In genomic region chrX:71053246-71053645, GRCm38 (mm10) we compare ENCODE assay signal across 10 mouse cellular contexts. TPM values are rescaled to one million over a fixed set of nuclear protein-coding genes. Genes with fewer than 3 reads are reported as not detected.
A peak's percentile ranks its signal among the peaks of the same experiment; 100 is the strongest.
DNase-seq lines count a peak whose midpoint lies in the region; ATAC-seq and TF ChIP-seq lines count a peak whose summit lies in the region.
"Had no signal": no experiment of that assay in that cellular context is flagged by ENCODE, and none has a peak within 500 bp of the region (broad histone marks: within the 10 kb centered on the region; RNA-seq: fewer than 3 reads in every experiment).

No protein-coding gene starts in this region.

- H3K9ac ChIP-seq in heart, postnatal 0 days (replicated peaks; ENCODE audit: low read depth, low read length) = no peak overlapping the region
- no peak overlapping the region for H3K9ac ChIP-seq in heart, adult 2 months (ENCODE audit: low read depth, low read length)
- H3K9ac ChIP-seq in forebrain, embryonic 14.5 days (ENCODE audit: low read length) = no peak overlapping the region; the same call in 1 of the 2 replicates
- no peak overlapping the region for H3K9ac ChIP-seq in hindbrain, embryonic 15.5 days
- H3K9ac ChIP-seq in neural tube, embryonic 15.5 days (replicated peaks) = no peak overlapping the region; the same call in 1 of the 2 replicates

- H3K27ac ChIP-seq in heart, postnatal 0 days (ENCODE audit: low read depth) = 0 out of 2 replicates have a peak overlapping the region, but pooled peaks have one; percentile 7
- no peak overlapping the region; the same call in 1 of the 2 replicates for H3K27ac ChIP-seq in heart, adult 2 months
- H3K27ac ChIP-seq in forebrain, embryonic 14.5 days (ENCODE audit: low read depth, low read length) = peak overlapping the region; percentile 55; the same call in 1 of the 2 replicates
- no peak overlapping the region for H3K27ac ChIP-seq in hindbrain, embryonic 15.5 days (replicated peaks)
- no peak overlapping the region for H3K27ac ChIP-seq in neural tube, embryonic 15.5 days (replicated peaks)

- peak overlapping the region; percentile 84 for H3K4me2 ChIP-seq in heart, postnatal 0 days (ENCODE audit: low read depth, low read length)
- peak overlapping the region; percentile 65 for H3K4me2 ChIP-seq in forebrain, embryonic 14.5 days (ENCODE audit: low read length)
- H3K4me2 ChIP-seq in hindbrain, embryonic 15.5 days = peak overlapping the region; percentile 77
- H3K4me2 ChIP-seq in neural tube, embryonic 15.5 days = peak overlapping the region; percentile 70

- intact Hi-C loops in heart, adult 2 months (cut with DNase I) = loop anchor here (2.0 to 10.0 kb wide), 9 partner anchors 34 to 471 kb away; no protein-coding TSS in a partner anchor

- no peaks in the 10 kb centered on the region for H3K79me2 ChIP-seq in heart, adult 2 months (replicated peaks; ENCODE audit: control insufficient read depth, insufficient read depth, low read length)

- no peak for ATAC-seq in heart, postnatal 0 days (ENCODE audit: insufficient read depth, low read depth)
- ATAC-seq in forebrain, embryonic 14.5 days = no peak
- no peak for ATAC-seq in hindbrain, embryonic 15.5 days (ENCODE audit: low FRiP score, low read depth)
- no peak for ATAC-seq in neural tube, embryonic 15.5 days (ENCODE audit: low FRiP score)
- no peak for ATAC-seq in granulocyte monocyte progenitor cell, adult 5-6 weeks (replicated peaks; ENCODE audit: poor library complexity, severe bottlenecking)

- TF ChIP-seq POLR2A in heart, adult 2 months (IDR thresholded peaks at IDR 0.05; ENCODE audit: insufficient read depth, low read depth, low read length) = no peak

- no peak for DNase-seq in heart, postnatal 0 days (ENCODE audit: low spot score)
- no peak for DNase-seq in heart, adult 2 months
- peak; percentile 27 for DNase-seq in forebrain, embryonic 14.5 days (ENCODE audit: low spot score)
- DNase-seq in frontal cortex, postnatal 25 days (ENCODE audit: low spot score in 2 of 2) = no peak
- DNase-seq: gastrocnemius, postnatal 25 days; kidney, adult 11 months had no signal

- 49% methylated on average over 5 of the region's 5 CpGs for WGBS in heart, postnatal 0 days
- 35% methylated on average over 5 of the region's 5 CpGs for WGBS in heart, adult 2 months
- 40% methylated on average over 5 of the region's 5 CpGs for WGBS in forebrain, embryonic 14.5 days
- 35% methylated on average over 5 of the region's 5 CpGs for WGBS in hindbrain, embryonic 15.5 days
- WGBS in neural tube, embryonic 15.5 days = 37% methylated on average over 5 of the region's 5 CpGs

- no peaks in the 10 kb centered on the region for H3K36me3 ChIP-seq in heart, postnatal 0 days (replicated peaks; ENCODE audit: control insufficient read depth, insufficient read depth, low read length)
- H3K36me3 ChIP-seq in heart, adult 2 months (ENCODE audit: control insufficient read depth, insufficient read depth, low read length) = no peaks in the 10 kb centered on the region
- no peaks in the 10 kb centered on the region for H3K36me3 ChIP-seq in forebrain, embryonic 14.5 days (ENCODE audit: control insufficient read depth, insufficient read depth, low read length)
- H3K36me3 ChIP-seq in hindbrain, embryonic 15.5 days = no peaks in the 10 kb centered on the region
- no peaks in the 10 kb centered on the region for H3K36me3 ChIP-seq in neural tube, embryonic 15.5 days

- H3K4me3 ChIP-seq in heart, postnatal 0 days (ENCODE audit: low read depth, low read length) = no peak overlapping the region
- no peak overlapping the region for H3K4me3 ChIP-seq in heart, adult 2 months
- H3K4me3 ChIP-seq in forebrain, embryonic 14.5 days (ENCODE audit: low read depth, low read length) = peak overlapping the region; percentile 9; the same call in 1 of the 2 replicates
- 0 out of 2 replicates have a peak overlapping the region, but pooled peaks have one; percentile 54 for H3K4me3 ChIP-seq in hindbrain, embryonic 15.5 days
- H3K4me3 ChIP-seq in neural tube, embryonic 15.5 days (replicated peaks) = 0 out of 2 replicates have a peak overlapping the region, but pooled peaks have one; percentile 1

- H3K27me3 ChIP-seq in heart, postnatal 0 days (ENCODE audit: control insufficient read depth, insufficient read depth, low read length) = no peaks in the 10 kb centered on the region
- no peaks in the 10 kb centered on the region for H3K27me3 ChIP-seq in heart, adult 2 months (ENCODE audit: control insufficient read depth, insufficient read depth, low read length)
- no peaks in the 10 kb centered on the region for H3K27me3 ChIP-seq in forebrain, embryonic 14.5 days (replicated peaks; ENCODE audit: control insufficient read depth, insufficient read depth, low read length)
- H3K27me3 ChIP-seq in hindbrain, embryonic 15.5 days = no peaks in the 10 kb centered on the region
- H3K27me3 ChIP-seq in neural tube, embryonic 15.5 days (replicated peaks) = no peaks in the 10 kb centered on the region

- H3K9me3 ChIP-seq in heart, postnatal 0 days (replicated peaks; ENCODE audit: control insufficient read depth, low read length) = no peaks in the 10 kb centered on the region
- H3K9me3 ChIP-seq in forebrain, embryonic 14.5 days (replicated peaks; ENCODE audit: control insufficient read depth, low read length) = no peaks in the 10 kb centered on the region
- no peaks in the 10 kb centered on the region for H3K9me3 ChIP-seq in hindbrain, embryonic 15.5 days
- H3K9me3 ChIP-seq in neural tube, embryonic 15.5 days (replicated peaks) = no peaks in the 10 kb centered on the region

- TF ChIP-seq CTCF in heart, postnatal 0 days (IDR thresholded peaks at IDR 0.05; ENCODE audit: low read depth) = no peak
- no peak for TF ChIP-seq CTCF in heart, adult 2 months (IDR thresholded peaks at IDR 0.05)

- 0 out of 2 replicates have a peak, but pooled peaks cover 11% of the 10 kb centered on the region for H3K4me1 ChIP-seq in heart, postnatal 0 days (ENCODE audit: control insufficient read depth, insufficient read depth)
- peaks cover 5% of the 10 kb centered on the region for H3K4me1 ChIP-seq in heart, adult 2 months (ENCODE audit: control insufficient read depth, insufficient read depth, low read length)
- peaks cover 5% of the 10 kb centered on the region; the same call in 1 of the 2 replicates for H3K4me1 ChIP-seq in forebrain, embryonic 14.5 days (ENCODE audit: control insufficient read depth, insufficient read depth, low read length)
- peaks cover 18% of the 10 kb centered on the region for H3K4me1 ChIP-seq in hindbrain, embryonic 15.5 days (replicated peaks)
- peaks cover 7% of the 10 kb centered on the region for H3K4me1 ChIP-seq in neural tube, embryonic 15.5 days

- TF ChIP-seq EP300 in heart, postnatal 0 days (IDR thresholded peaks at IDR 0.05; ENCODE audit: low read depth) = no peak
- TF ChIP-seq EP300 in heart, adult 2 months (IDR thresholded peaks at IDR 0.05; ENCODE audit: insufficient read depth, low read depth, low read length) = no peak

RNA-seq across cellular contexts. Expression of gene Mamld1, which starts 3.2 kb away (rescaled TPM):
- 10.0 and 11.5 TPM in 2 replicates for total RNA-seq in heart, postnatal 0 days (2014; rRNA removed; ENCODE audit: low replicate concordance)
- 1.8 and 2.2 TPM in 2 replicates for polyA plus RNA-seq in heart, postnatal 0 days (2015; fragmentation: Nextera tagmentation; extraction: Ambion mirVana)
- total RNA-seq in heart, adult 2 months (2021) = 1 to 10 TPM; 5.7 to 7.0 TPM
- polyA plus RNA-seq in heart, adult 2 months (2012; rRNA removed) = 4.3 and 4.5 TPM in 2 replicates
- polyA plus RNA-seq in forebrain, embryonic 14.5 days (2014; fragmentation: Nextera tagmentation; extraction: Ambion mirVana) = 7.5 and 7.6 TPM in 2 replicates
- 5.6 and 6.4 TPM in 2 replicates for polyA plus RNA-seq in hindbrain, embryonic 15.5 days (2015; fragmentation: Nextera tagmentation; extraction: Ambion mirVana)
- polyA plus RNA-seq in neural tube, embryonic 15.5 days (2015; fragmentation: Nextera tagmentation; extraction: Ambion mirVana) = 4.8 and 5.1 TPM in 2 replicates
- 0.04 TPM in 1 of 2 replicates, not detected in the other for total RNA-seq in granulocyte monocyte progenitor cell, adult 5-6 weeks (2014; fragmentation: Nextera tagmentation)
- total RNA-seq in granulocyte monocyte progenitor cell, adult 5-6 weeks (2017) = 0.17 TPM in 1 of 2 replicates, not detected in the other
- total RNA-seq: common myeloid progenitor, adult 5-6 weeks had no signal

Comparison
In these comparisons a context has a peak if more than half of its experiments do, and no peak if none do; other contexts are left out.
1. H3K27ac ChIP-seq: peak in heart, postnatal 0 days (single experiment) and forebrain, embryonic 14.5 days (single experiment); none in heart, adult 2 months (single experiment), hindbrain, embryonic 15.5 days (single experiment) and neural tube, embryonic 15.5 days (single experiment).
2. H3K4me3 ChIP-seq: peak in forebrain, embryonic 14.5 days (single experiment), hindbrain, embryonic 15.5 days (single experiment) and neural tube, embryonic 15.5 days (single experiment); none in heart, postnatal 0 days (single experiment) and heart, adult 2 months (single experiment).
3. Peak in every context shown above with its lines, with median percentiles within 50 percentile points of each other: H3K4me2 ChIP-seq.